Comparison of ENCODE assay signal across 7 mouse cellular contexts in genomic region chr4:43442044-43442443, GRCm38 (mm10). TPM values are rescaled to one million over a fixed set of nuclear protein-coding genes. Genes with fewer than 3 reads are reported as not detected.
DNase-seq lines count a peak whose midpoint lies in the region; ATAC-seq lines count a peak whose summit lies in the region.

No protein-coding gene starts in this region.

- H3K4me3 ChIP-seq in embryonic facial prominence, embryonic 11.5 days (ENCODE audit: low read depth, low read length), result peak overlapping the region; percentile 98
- peak overlapping the region; percentile 90 for H3K4me3 ChIP-seq in limb, embryonic 10.5 days
- H3K4me3 ChIP-seq in midbrain, embryonic 13.5 days (replicated peaks), result peak overlapping the region; percentile 98

- WGBS in embryonic facial prominence, embryonic 11.5 days, result under 1% methylated on average over 33 of the region's 33 CpGs
- under 1% methylated on average over 33 of the region's 33 CpGs for WGBS in limb, embryonic 10.5 days
- WGBS in midbrain, embryonic 13.5 days, result under 1% methylated on average over 33 of the region's 33 CpGs

- H3K27ac ChIP-seq in embryonic facial prominence, embryonic 11.5 days (replicated peaks; ENCODE audit: low read depth, low read length), result peak overlapping the region; percentile 81
- H3K27ac ChIP-seq in limb, embryonic 10.5 days, result peak overlapping the region; percentile 94
- peak overlapping the region; percentile 97 for H3K27ac ChIP-seq in midbrain, embryonic 13.5 days

- no peaks in the 10 kb centered on the region for H3K27me3 ChIP-seq in embryonic facial prominence, embryonic 11.5 days (ENCODE audit: control insufficient read depth, insufficient read depth, low read length)
- H3K27me3 ChIP-seq in limb, embryonic 10.5 days (ENCODE audit: low read depth, poor library complexity, severe bottlenecking), result no peaks in the 10 kb centered on the region
- no peaks in the 10 kb centered on the region for H3K27me3 ChIP-seq in midbrain, embryonic 13.5 days

- peak overlapping the region; percentile 92 for H3K4me2 ChIP-seq in embryonic facial prominence, embryonic 11.5 days (ENCODE audit: low read depth, low read length)
- H3K4me2 ChIP-seq in midbrain, embryonic 13.5 days (replicated peaks), result peak overlapping the region; percentile 97

- H3K9ac ChIP-seq in embryonic facial prominence, embryonic 11.5 days (replicated peaks; ENCODE audit: low read length), result peak overlapping the region; percentile 96
- peak overlapping the region; percentile 100 for H3K9ac ChIP-seq in midbrain, embryonic 13.5 days (replicated peaks)

- H3K36me3 ChIP-seq in embryonic facial prominence, embryonic 11.5 days (replicated peaks; ENCODE audit: control insufficient read depth, insufficient read depth, low read depth, low read length), result peaks cover 8% of the 10 kb centered on the region
- peaks cover 23% of the 10 kb centered on the region for H3K36me3 ChIP-seq in limb, embryonic 10.5 days
- H3K36me3 ChIP-seq in midbrain, embryonic 13.5 days, result peaks cover 22% of the 10 kb centered on the region

- peak; percentile 100 for DNase-seq in adrenal gland, postnatal 14 days
- DNase-seq in embryonic facial prominence, embryonic 11.5 days (ENCODE audit: low spot score), result peak; percentile 100
- DNase-seq in kidney, adult 11 months, result peak; percentile 99
- DNase-seq in limb, embryonic 10.5 days (ENCODE audit: low spot score), result peak; percentile 99
- DNase-seq in spleen, adult 12 weeks (ENCODE audit: low spot score), result peak; percentile 92

- no peaks in the 10 kb centered on the region for H3K9me3 ChIP-seq in embryonic facial prominence, embryonic 11.5 days (replicated peaks; ENCODE audit: control insufficient read depth, low read length)
- H3K9me3 ChIP-seq in limb, embryonic 10.5 days (replicated peaks), result no peaks in the 10 kb centered on the region
- no peaks in the 10 kb centered on the region for H3K9me3 ChIP-seq in midbrain, embryonic 13.5 days

- ATAC-seq in embryonic facial prominence, embryonic 11.5 days (replicated peaks; ENCODE audit: insufficient number of reproducible peaks, low FRiP score, low TSS enrichment, low read depth), result peak; percentile 88
- peak; percentile 94 for ATAC-seq in granulocyte monocyte progenitor cell, adult 5-6 weeks (replicated peaks; ENCODE audit: poor library complexity, severe bottlenecking)
- peak; percentile 95 for ATAC-seq in midbrain, embryonic 13.5 days

- peaks cover 4% of the 10 kb centered on the region; the same call in 1 of the 2 replicates for H3K4me1 ChIP-seq in embryonic facial prominence, embryonic 11.5 days (ENCODE audit: control insufficient read depth, insufficient read depth, low read length)
- H3K4me1 ChIP-seq in limb, embryonic 10.5 days, result peaks cover 10% of the 10 kb centered on the region
- H3K4me1 ChIP-seq in midbrain, embryonic 13.5 days (replicated peaks), result peaks cover 21% of the 10 kb centered on the region

RNA-seq across cellular contexts. Expression of gene Tesk1, which starts 0.3 kb away (rescaled TPM):
- total RNA-seq in adrenal gland, postnatal 14 days (2021), result 53.9 and 59.0 TPM in 2 replicates
- 8.2 TPM in 2 replicates for polyA plus RNA-seq in embryonic facial prominence, embryonic 11.5 days (2014; fragmentation: Nextera tagmentation; extraction: Ambion mirVana)
- 6.9 and 24.2 TPM in 2 replicates for total RNA-seq in granulocyte monocyte progenitor cell, adult 5-6 weeks (2014; fragmentation: Nextera tagmentation)
- 5.9 and 7.4 TPM in 2 replicates for total RNA-seq in granulocyte monocyte progenitor cell, adult 5-6 weeks (2017)
- 7.5 and 9.7 TPM in 2 replicates for polyA plus RNA-seq in limb, embryonic 10.5 days (2016; fragmentation: Nextera tagmentation; extraction: Ambion mirVana)
- polyA plus RNA-seq in midbrain, embryonic 13.5 days (2015; fragmentation: Nextera tagmentation; extraction: Ambion mirVana), result 6.1 and 8.4 TPM in 2 replicates

RNA-seq across cellular contexts. Expression of gene Cd72, which starts 12.4 kb away (rescaled TPM):
- total RNA-seq in adrenal gland, postnatal 14 days (2021), result 2.7 and 12.7 TPM in 2 replicates
- 2.4 and 2.7 TPM in 2 replicates for polyA plus RNA-seq in embryonic facial prominence, embryonic 11.5 days (2014; fragmentation: Nextera tagmentation; extraction: Ambion mirVana)
- 7.7 and 11.1 TPM in 2 replicates for total RNA-seq in granulocyte monocyte progenitor cell, adult 5-6 weeks (2014; fragmentation: Nextera tagmentation)
- total RNA-seq in granulocyte monocyte progenitor cell, adult 5-6 weeks (2017), result 7.0 and 9.1 TPM in 2 replicates
- polyA plus RNA-seq in limb, embryonic 10.5 days (2016; fragmentation: Nextera tagmentation; extraction: Ambion mirVana), result 2.0 and 2.3 TPM in 2 replicates
- polyA plus RNA-seq in midbrain, embryonic 13.5 days (2015; fragmentation: Nextera tagmentation; extraction: Ambion mirVana), result 4.1 and 4.7 TPM in 2 replicates

RNA-seq across cellular contexts. Expression of gene Fam166b, which starts 13.1 kb away (rescaled TPM):
- not detected in 2 replicates for total RNA-seq in adrenal gland, postnatal 14 days (2021)
- 0.17 TPM in 1 of 2 replicates, not detected in the other for polyA plus RNA-seq in embryonic facial prominence, embryonic 11.5 days (2014; fragmentation: Nextera tagmentation; extraction: Ambion mirVana)
- not detected in 2 replicates for total RNA-seq in granulocyte monocyte progenitor cell, adult 5-6 weeks (2014; fragmentation: Nextera tagmentation)
- total RNA-seq in granulocyte monocyte progenitor cell, adult 5-6 weeks (2017), result not detected in 2 replicates
- polyA plus RNA-seq in limb, embryonic 10.5 days (2016; fragmentation: Nextera tagmentation; extraction: Ambion mirVana), result 0.18 TPM in 1 of 2 replicates, not detected in the other
- polyA plus RNA-seq in midbrain, embryonic 13.5 days (2015; fragmentation: Nextera tagmentation; extraction: Ambion mirVana), result 0.30 and 0.83 TPM in 2 replicates

RNA-seq across cellular contexts. Expression of gene Sit1, which starts 41.5 kb away (rescaled TPM):
- 0.59 and 1.3 TPM in 2 replicates for total RNA-seq in adrenal gland, postnatal 14 days (2021)
- not detected in 2 replicates for polyA plus RNA-seq in embryonic facial prominence, embryonic 11.5 days (2014; fragmentation: Nextera tagmentation; extraction: Ambion mirVana)
- not detected in 2 replicates for total RNA-seq in granulocyte monocyte progenitor cell, adult 5-6 weeks (2014; fragmentation: Nextera tagmentation)
- total RNA-seq in granulocyte monocyte progenitor cell, adult 5-6 weeks (2017), result not detected in 2 replicates
- not detected in 2 replicates for polyA plus RNA-seq in limb, embryonic 10.5 days (2016; fragmentation: Nextera tagmentation; extraction: Ambion mirVana)
- polyA plus RNA-seq in midbrain, embryonic 13.5 days (2015; fragmentation: Nextera tagmentation; extraction: Ambion mirVana), result not detected in 2 replicates

RNA-seq across cellular contexts. Expression of gene Ccdc107, which starts 50.7 kb away (rescaled TPM):
- total RNA-seq in adrenal gland, postnatal 14 days (2021), result 48.3 and 50.0 TPM in 2 replicates
- 54.6 and 61.1 TPM in 2 replicates for polyA plus RNA-seq in embryonic facial prominence, embryonic 11.5 days (2014; fragmentation: Nextera tagmentation; extraction: Ambion mirVana)
- total RNA-seq in granulocyte monocyte progenitor cell, adult 5-6 weeks (2014; fragmentation: Nextera tagmentation), result 28.2 and 44.7 TPM in 2 replicates
- 48.0 and 56.1 TPM in 2 replicates for total RNA-seq in granulocyte monocyte progenitor cell, adult 5-6 weeks (2017)
- 44.3 and 50.8 TPM in 2 replicates for polyA plus RNA-seq in limb, embryonic 10.5 days (2016; fragmentation: Nextera tagmentation; extraction: Ambion mirVana)
- polyA plus RNA-seq in midbrain, embryonic 13.5 days (2015; fragmentation: Nextera tagmentation; extraction: Ambion mirVana), result 54.4 and 60.3 TPM in 2 replicates

Comparison
In these comparisons a context has a peak if more than half of its experiments do, and no peak if none do; other contexts are left out.
1. Peak in every context shown above with its lines: DNase-seq, ATAC-seq, H3K4me3 ChIP-seq and H3K27ac ChIP-seq.